Mouse (Mus musculus) midbrain, embryonic 10.5 days (tissue): ENCODE results near the gene Lamtor1. TPM values are rescaled to one million over a fixed set of nuclear protein-coding genes. Genes with fewer than 3 reads are reported as not detected.
"Not testable (repeated sequence)": the region's sequence is repeated elsewhere in the genome, so short reads cannot be mapped to it uniquely, and the experiment has no call there.

Experiments used
- DNase-seq: peaks from one replicate; pipeline ENCODE4 v3.0.0-alpha.2; 2017; ENCODE audit warnings: low spot score
- H3K27ac ChIP-seq: fragments of 300-500 bp; sonication (generic); replicated peaks from 2 replicates; pipeline ENCODE4 v1.5.1; 2016; ENCODE audit warnings: mild to moderate bottlenecking
- H3K27me3 ChIP-seq: fragments of 300-500 bp; sonication (generic); 2 replicates; pipeline ENCODE4 v1.6.1; 2016; ENCODE audit warnings: low read depth, mild to moderate bottlenecking; ENCODE audit not compliant: poor library complexity, severe bottlenecking
- H3K36me3 ChIP-seq: fragments of 300-500 bp; sonication (generic); 2 replicates; pipeline ENCODE4 v1.6.1; 2016; ENCODE audit warnings: mild to moderate bottlenecking, moderate library complexity
- H3K4me1 ChIP-seq: fragments of 300-500 bp; sonication (generic); 2 replicates; pipeline ENCODE4 v1.6.1; 2016
- H3K4me3 ChIP-seq: fragments of 300-500 bp; sonication (generic); 2 replicates; pipeline ENCODE4 v1.5.1; 2016; ENCODE audit warnings: mild to moderate bottlenecking, moderate library complexity
- H3K9me3 ChIP-seq: fragments of 300-500 bp; sonication (generic); replicated peaks from 2 replicates; pipeline ENCODE4 v1.6.1; 2016; ENCODE audit warnings: mild to moderate bottlenecking
- WGBS: fragments of 180-500 bp; shearing (Covaris S2); methylation state at CpG from one replicate; pipeline ENCODE4 v1.1.7; 2016; 5-methylcytosine and 5-hydroxymethylcytosine counted together
- polyA plus RNA-seq: library from polyadenylated mRNA; unstranded; fragments of >200 nt; fragmentation: Nextera tagmentation; extraction: Ambion mirVana; gene quantifications from 2 replicates; pipeline ENCODE4 v1.2.1, GENCODE M21; 2016

The Lamtor1 gene
- polyA plus RNA-seq, 1 experiment from 2014 or later, result 164 TPM

DNA sequence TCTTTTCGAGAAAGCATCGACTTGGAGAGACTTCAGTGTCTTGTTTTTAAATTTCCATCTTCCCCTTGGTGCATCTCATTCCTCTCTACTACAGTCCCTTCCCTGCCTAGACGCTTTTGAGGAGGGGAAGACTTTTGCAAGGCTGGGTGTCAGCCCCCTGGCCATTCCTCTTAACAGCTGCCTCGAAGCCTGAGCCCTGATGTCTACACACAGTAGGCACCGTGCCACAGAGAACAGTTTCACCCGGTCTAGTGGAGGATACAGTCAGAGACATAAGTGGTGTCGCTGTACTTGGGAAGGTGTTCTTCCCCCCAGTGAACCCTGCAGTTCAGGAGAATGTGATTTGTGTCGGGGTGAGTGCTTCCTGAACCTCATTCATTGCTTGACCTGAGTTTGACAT, 992 bp downstream of the Lamtor1 start:
- no peak for DNase-seq
- 80% methylated on average over 8 of the region's 8 CpGs for WGBS
- H3K36me3 ChIP-seq, result peaks cover 41% of the 10 kb centered on the region
- peaks cover 26% of the 10 kb centered on the region for H3K4me1 ChIP-seq
- H3K27me3 ChIP-seq, result no peaks in the 10 kb centered on the region
- H3K9me3 ChIP-seq, result peaks cover 7% of the 10 kb centered on the region; the same call in 1 of the 2 replicates
- H3K4me3 ChIP-seq, result peak overlapping the region; percentile 69
- peak overlapping the region; percentile 95 for H3K27ac ChIP-seq

DNA sequence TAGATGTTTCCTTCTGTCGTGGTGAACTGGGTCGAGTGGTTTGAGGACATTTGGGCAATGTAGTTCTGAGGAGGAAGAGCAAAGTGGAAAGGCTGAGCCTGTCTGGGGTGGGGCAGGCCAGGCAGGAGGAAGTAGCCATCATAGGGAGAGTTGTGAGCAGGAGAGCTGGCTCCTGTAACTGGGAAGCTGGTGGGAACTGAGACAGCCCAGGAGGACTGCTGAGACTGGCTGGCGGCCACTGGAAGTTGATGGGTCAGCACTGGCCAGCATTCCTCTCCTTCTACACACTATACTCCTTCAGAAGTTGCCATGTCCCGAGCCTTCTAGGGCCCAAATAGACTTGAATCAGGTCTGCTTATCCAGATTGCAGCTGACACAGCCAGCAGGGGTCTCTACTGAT, 2.7 kb downstream of the Lamtor1 start:
- WGBS, result 84% methylated on average over 4 of the region's 4 CpGs
- H3K9me3 ChIP-seq, result no peaks in the 10 kb centered on the region

DNA sequence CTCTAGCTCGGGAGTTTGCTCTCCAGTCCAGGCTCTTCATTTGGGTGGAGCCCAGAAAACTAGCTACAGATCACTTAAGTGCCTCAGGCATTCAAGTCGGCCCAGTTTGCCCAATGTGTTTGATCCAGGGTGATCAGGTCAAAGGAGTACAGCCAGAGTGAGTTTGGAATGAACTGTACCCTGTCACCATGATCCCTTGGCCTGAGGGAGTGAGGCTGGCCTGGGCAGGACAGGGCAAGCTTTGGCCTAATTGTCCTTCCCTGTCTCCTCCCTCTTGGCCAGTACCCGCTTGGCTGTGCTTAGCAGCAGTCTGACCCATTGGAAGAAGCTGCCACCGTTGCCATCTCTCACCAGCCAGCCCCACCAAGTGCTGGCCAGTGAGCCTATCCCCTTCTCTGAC, 4.4 kb downstream of the Lamtor1 start:
- Histone ChIP-seq H3K27ac (no peak overlapping the region), H3K27me3 (no peaks in the 10 kb centered on the region), H3K4me3 (no peak overlapping the region), H3K9me3 (no peaks in the 10 kb centered on the region), H3K36me3 (peaks cover 63% of the 10 kb centered on the region), H3K4me1 (peaks cover 21% of the 10 kb centered on the region)
- DNase-seq, result no peak
- 79% methylated on average over 4 of the region's 4 CpGs for WGBS

More for the DNA sequence above, 2.7 kb downstream of the Lamtor1 start:
- H3K4me3 ChIP-seq, result no peak overlapping the region
- H3K27ac ChIP-seq, result no peak overlapping the region
- no peaks in the 10 kb centered on the region for H3K27me3 ChIP-seq
- DNase-seq, result no peak
- peaks cover 45% of the 10 kb centered on the region for H3K36me3 ChIP-seq
- peaks cover 26% of the 10 kb centered on the region for H3K4me1 ChIP-seq

DNA sequence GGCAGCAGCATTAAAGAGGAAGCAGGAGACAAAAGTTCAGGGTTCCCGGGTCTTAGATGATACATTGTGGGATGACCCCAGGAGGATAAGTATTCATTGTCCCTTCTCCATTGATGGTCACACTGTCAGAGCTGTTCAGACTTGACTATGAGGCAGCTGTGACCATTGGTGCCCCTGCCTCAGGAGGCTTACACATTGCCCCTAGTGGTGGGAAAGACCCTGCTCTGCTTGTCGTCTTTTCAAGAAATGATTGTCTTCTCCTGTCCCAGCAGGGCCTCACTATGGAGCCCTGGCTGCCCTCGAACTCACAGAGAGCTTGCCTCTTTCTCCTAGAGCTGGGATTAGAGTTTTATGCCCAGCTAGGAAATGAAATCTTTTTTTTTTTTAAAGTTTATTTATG, 6.3 kb downstream of the Lamtor1 start:
- Histone ChIP-seq H3K4me3 (no peak overlapping the region), H3K36me3 (peaks cover 65% of the 10 kb centered on the region), H3K4me1 (peaks cover 9% of the 10 kb centered on the region), H3K27ac (no peak overlapping the region), H3K27me3 (no peaks in the 10 kb centered on the region), H3K9me3 (no peaks in the 10 kb centered on the region)
- WGBS, result 65% methylated on average over 3 of the region's 3 CpGs
- DNase-seq, result no peak

DNA sequence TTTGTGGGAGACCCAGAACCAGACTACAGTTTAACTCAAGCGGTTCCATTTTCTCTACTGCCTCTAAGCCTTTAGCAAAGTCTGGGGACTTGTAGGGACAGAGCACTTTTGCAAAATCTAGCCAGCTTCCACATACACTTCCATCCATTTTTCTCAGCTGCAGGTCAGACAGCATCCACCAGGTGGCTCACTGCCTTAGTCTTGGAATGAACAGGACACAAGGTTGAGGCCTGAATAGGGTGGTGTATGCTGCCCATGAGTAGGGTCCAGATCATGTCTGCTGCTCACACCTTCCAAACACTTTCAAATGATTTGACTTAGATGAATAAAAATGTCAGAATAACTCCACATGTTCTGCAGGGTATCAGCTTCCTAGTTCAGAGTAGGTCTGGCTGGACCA, 12.4 kb downstream of the Lamtor1 start:
- no peak overlapping the region for H3K27ac ChIP-seq

DNA sequence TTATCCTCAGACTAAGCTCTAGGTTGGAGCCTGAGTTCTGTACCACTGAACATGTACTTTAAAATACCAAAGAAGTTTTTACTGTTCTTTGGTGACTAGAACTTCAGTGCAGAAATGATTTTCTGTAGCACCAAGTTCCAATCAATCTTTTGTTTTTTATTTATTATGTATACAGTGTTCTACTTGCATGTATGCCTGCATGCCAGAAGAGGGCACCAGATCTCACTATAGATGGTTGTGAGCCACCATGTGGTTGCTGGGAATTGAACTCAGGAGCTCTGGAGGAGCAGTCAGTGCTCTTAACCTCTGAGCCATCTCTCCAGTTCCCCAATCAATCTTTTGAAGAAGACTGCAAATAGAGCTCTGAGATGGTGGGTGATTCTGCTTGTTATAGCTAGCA, 20.2 kb downstream of the Lamtor1 start:
- not testable (repeated sequence) for H3K4me1 ChIP-seq, H3K27me3 ChIP-seq, H3K4me3 ChIP-seq, DNase-seq, H3K9me3 ChIP-seq, H3K36me3 ChIP-seq, H3K27ac ChIP-seq

More for the DNA sequence above, 12.4 kb downstream of the Lamtor1 start:
- DNase-seq, result peak; percentile 65
- Histone ChIP-seq H3K4me1 (no peaks in the 10 kb centered on the region), H3K36me3 (peaks cover 23% of the 10 kb centered on the region), H3K9me3 (no peaks in the 10 kb centered on the region), H3K4me3 (no peak overlapping the region), H3K27me3 (no peaks in the 10 kb centered on the region)
- 6% methylated on average over 1 of the region's 1 CpGs for WGBS

DNA sequence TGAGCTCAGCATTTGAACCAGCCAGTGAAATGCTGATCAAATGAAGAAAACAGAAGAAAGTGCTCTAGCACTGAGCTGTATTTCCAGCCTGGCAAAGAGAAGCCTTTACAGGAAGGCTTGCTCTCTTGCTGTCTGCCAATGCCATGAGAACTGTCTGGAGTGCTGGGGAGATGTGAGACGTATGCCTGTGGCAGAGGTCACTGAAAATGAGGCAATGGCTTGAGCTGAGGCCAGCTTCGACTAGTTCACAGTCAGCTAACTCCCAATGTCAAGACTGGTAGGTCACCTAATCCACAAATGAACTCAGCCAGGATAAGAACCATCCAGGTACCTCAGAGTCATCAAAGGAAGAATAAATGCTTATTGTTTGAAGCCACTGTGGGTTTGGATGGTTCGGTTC, 22.4 kb downstream of the Lamtor1 start:
- Histone ChIP-seq H3K9me3 (peaks cover 4% of the 10 kb centered on the region; the same call in 1 of the 2 replicates), H3K27ac (no peak overlapping the region), H3K4me3 (no peak overlapping the region), H3K27me3 (no peaks in the 10 kb centered on the region), H3K36me3 (no peaks in the 10 kb centered on the region), H3K4me1 (peaks cover 7% of the 10 kb centered on the region)
- no peak for DNase-seq
- WGBS, result 89% methylated on average over 3 of the region's 3 CpGs

DNA sequence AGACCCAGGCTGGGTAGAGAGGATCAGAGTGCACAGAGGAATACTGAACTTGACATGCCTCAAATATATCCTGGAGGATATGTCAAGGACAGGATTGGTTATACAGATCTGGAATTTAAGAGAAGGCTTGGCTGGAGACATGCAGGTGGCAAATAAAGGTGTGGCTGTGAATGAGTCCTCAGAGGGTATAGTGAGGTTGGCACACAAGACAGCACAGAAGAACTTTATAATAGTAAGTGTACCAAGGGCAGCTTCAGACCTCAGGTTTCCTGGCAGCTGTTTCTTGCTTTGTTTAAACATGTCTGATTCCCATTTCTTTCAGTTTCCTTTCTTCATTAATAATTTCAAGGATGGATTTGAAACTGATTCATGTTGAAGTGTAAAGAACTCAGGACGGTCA, 26.8 kb downstream of the Lamtor1 start:
- H3K36me3 ChIP-seq, result peaks cover 9% of the 10 kb centered on the region; the same call in 1 of the 2 replicates
- WGBS, result 93% methylated on average over 1 of the region's 1 CpGs
- no peaks in the 10 kb centered on the region for H3K9me3 ChIP-seq
- peaks cover 31% of the 10 kb centered on the region for H3K4me1 ChIP-seq
- H3K27ac ChIP-seq, result no peak overlapping the region
- no peaks in the 10 kb centered on the region for H3K27me3 ChIP-seq
- H3K4me3 ChIP-seq, result peak overlapping the region; percentile 92
- DNase-seq, result no peak

DNA sequence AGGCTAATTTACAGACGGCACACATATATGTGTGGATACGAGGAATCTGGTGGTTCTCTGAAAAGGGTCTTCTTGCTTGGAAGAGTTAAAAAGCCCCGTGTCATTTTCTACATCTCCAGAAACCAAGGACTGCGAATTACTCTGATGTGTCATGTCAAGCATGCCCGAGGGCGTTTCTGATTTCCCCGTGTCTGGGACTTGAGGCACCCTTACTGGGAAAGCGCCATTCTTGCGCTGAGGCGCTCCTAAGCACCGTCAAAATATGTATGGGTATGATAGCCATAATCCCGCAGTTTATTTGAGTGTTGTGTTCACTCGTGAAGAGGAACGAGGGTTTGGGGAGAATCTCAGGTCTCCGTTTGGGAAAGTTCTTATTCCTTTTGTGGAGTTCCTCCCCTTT, 27.6 kb downstream of the Lamtor1 start:
- WGBS, result 11% methylated on average over 15 of the region's 15 CpGs
- peaks cover 10% of the 10 kb centered on the region for H3K36me3 ChIP-seq
- H3K4me3 ChIP-seq, result peak overlapping the region; percentile 92
- peaks cover 31% of the 10 kb centered on the region for H3K4me1 ChIP-seq
- peak overlapping the region; percentile 94 for H3K27ac ChIP-seq
- H3K9me3 ChIP-seq, result no peaks in the 10 kb centered on the region
- no peak for DNase-seq
- H3K27me3 ChIP-seq, result no peaks in the 10 kb centered on the region

DNA sequence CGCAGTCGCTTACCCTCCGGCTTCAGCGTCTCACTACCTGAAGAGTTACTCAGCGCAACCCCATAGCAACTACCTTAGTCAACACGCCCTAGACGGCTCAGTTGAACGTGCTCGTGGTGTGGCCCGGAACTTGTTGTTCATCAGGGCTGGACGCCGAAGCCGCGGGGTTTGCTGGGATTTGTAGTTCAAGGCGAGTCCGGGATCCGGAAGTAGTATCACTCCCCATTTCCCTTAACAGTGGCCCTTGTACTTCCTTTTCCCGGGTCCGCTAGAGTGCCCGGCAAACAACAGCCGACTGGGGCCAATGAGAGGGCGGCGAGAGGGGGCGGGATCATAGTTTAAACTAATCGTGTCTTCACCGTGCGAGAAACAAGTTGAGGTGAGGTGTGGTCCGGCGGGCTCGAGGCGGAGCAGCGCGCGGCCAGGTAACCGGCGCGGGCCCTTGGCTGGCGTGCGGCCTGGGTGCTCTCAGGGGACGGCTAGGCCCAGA, 28.1 kb downstream of the Lamtor1 start, which contains the start of the genes Lrrc51 and Numa1:
TSS of gene Lrrc51 (minus strand) at position 145 of the 490 bp plus-strand sequence.
TSS of gene Numa1 (plus strand) at position 361 of the 490 bp plus-strand sequence.
- peaks cover 31% of the 10 kb centered on the region for H3K4me1 ChIP-seq
- under 1% methylated on average over 40 of the region's 40 CpGs for WGBS
- H3K27me3 ChIP-seq, result no peaks in the 10 kb centered on the region
- H3K27ac ChIP-seq, result peak within 1 kb of the TSS; percentile 94
- H3K4me3 ChIP-seq, result peak within 1 kb of the TSS; percentile 92
- peak; percentile 96 for DNase-seq
- H3K9me3 ChIP-seq, result no peaks in the 10 kb centered on the region
- H3K36me3 ChIP-seq, result peaks cover 15% of the 10 kb centered on the region

DNA sequence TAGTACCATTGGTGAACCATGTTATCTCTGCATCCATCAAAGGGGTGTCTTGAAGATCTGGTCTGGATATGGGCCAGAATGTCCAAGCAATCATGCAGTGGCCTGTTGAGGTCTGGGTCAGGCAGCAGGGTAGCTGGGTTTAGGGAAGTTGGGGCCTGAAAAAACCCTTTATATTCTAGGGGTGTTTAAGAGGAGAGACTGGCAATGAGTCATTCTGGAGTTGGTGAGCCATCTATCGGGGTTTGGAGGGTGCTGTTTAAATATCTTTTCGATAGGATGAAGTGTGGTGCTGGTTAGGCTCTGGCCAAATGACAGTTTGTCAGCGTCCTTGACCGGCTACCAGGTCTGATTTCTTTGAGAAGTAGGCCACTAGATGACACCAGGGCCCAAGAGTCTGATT, 30.3 kb downstream of the Lamtor1 start:
- 93% methylated on average over 4 of the region's 4 CpGs for WGBS
- DNase-seq, result no peak
- Histone ChIP-seq H3K36me3 (peaks cover 24% of the 10 kb centered on the region), H3K4me3 (no peak overlapping the region), H3K27me3 (no peaks in the 10 kb centered on the region), H3K27ac (no peak overlapping the region), H3K4me1 (peaks cover 31% of the 10 kb centered on the region), H3K9me3 (no peaks in the 10 kb centered on the region)

DNA sequence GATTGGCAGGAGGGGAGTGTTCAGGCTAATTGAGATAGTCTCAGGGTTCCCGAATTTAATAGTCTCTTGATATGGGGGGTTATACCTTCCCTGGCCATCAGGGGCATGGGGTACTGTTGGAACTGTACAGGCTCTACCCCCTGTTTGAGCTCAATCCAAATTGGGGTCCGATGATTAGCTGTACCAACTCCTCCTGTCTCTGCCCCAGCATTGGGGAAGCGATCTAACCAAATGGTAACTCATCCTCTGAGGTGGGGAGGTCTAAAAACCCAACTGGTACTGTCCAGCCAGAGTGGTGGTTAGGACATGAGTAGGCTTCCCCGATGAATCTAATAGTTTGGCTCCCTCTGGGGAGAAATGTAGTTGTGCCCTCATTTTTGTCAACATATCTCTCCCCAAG, 31.3 kb downstream of the Lamtor1 start:
- Histone ChIP-seq H3K9me3 (no peaks in the 10 kb centered on the region), H3K4me3 (no peak overlapping the region), H3K27ac (no peak overlapping the region), H3K36me3 (peaks cover 24% of the 10 kb centered on the region), H3K4me1 (peaks cover 31% of the 10 kb centered on the region), H3K27me3 (no peaks in the 10 kb centered on the region)
- no peak for DNase-seq
- 93% methylated on average over 4 of the region's 4 CpGs for WGBS

DNA sequence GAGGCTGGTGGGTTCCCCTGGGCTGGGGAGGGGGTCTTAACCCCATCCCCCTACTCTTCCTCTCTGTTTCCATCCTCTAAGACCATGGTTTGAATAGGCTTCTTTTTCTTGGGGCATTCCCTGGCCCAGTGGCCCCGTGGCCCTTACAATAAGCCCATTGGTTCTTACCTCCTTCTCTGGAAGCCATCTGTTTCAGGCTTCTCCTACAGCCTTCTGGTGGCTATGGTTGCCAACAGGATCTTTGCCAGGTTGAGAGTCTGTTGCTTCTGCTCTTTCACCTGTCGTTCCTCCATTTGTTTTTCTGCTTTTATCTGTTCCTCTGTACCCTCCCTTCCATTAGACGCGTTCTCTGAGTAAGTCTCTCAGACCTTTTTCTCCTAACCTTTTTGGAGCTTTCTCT, 31.9 kb downstream of the Lamtor1 start:
- H3K27me3 ChIP-seq, result no peaks in the 10 kb centered on the region
- H3K36me3 ChIP-seq, result peaks cover 24% of the 10 kb centered on the region
- 96% methylated on average over 4 of the region's 4 CpGs for WGBS
- H3K4me1 ChIP-seq, result peaks cover 29% of the 10 kb centered on the region
- H3K9me3 ChIP-seq, result no peaks in the 10 kb centered on the region
- DNase-seq, result no peak
- no peak overlapping the region for H3K4me3 ChIP-seq
- H3K27ac ChIP-seq, result no peak overlapping the region

DNA sequence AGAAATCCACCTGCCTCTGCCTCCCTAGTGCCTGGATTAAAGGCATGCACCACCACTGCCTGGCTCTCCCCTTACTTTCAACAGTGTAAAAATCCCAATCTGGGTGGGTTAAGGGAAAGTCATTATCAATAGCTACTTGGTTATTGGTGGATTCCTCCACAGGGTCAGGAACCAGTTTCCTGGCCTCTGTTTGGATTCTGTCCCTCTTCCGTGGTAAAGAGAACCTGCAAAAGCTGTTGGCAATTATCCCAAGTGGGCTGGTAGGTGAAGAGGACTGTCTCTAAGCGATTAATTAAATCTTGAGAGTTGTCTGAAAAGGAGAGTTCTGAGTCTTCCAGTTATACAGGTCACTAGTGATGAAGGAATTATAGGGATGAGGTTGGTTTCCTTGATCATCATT, 32.6 kb downstream of the Lamtor1 start:
- no peaks in the 10 kb centered on the region for H3K27me3 ChIP-seq
- 91% methylated on average over 2 of the region's 2 CpGs for WGBS

More for the DNA sequence above, 32.6 kb downstream of the Lamtor1 start:
- H3K36me3 ChIP-seq, result peaks cover 24% of the 10 kb centered on the region
- no peaks in the 10 kb centered on the region for H3K9me3 ChIP-seq
- H3K27ac ChIP-seq, result no peak overlapping the region
- DNase-seq, result no peak
- no peak overlapping the region for H3K4me3 ChIP-seq
- peaks cover 22% of the 10 kb centered on the region for H3K4me1 ChIP-seq
